Mouse (Mus musculus) limb, embryonic 11.5 days (tissue): ENCODE measurements around the gene Csrnp3. TPM values are rescaled to one million over a fixed set of nuclear protein-coding genes. Genes with fewer than 3 reads are reported as not detected.

Experiments used
- ATAC-seq: fragments of 200-750 bp; cut with Nextera tagmentation; 2 replicates; pipeline ENCODE4 v1.8.0; 2017; ENCODE audit warnings: low read depth; ENCODE audit not compliant: insufficient number of reproducible peaks, low FRiP score, low TSS enrichment
- DNase-seq: peaks from one replicate; pipeline ENCODE4 v3.0.0-alpha.2; 2015; ENCODE audit warnings: low spot score
- H3K27ac ChIP-seq: fragments of 300-500 bp; sonication (generic); replicated peaks from 2 replicates; pipeline ENCODE4 v1.5.1; 2014; ENCODE audit warnings: low read depth, mild to moderate bottlenecking, low read length
- H3K27me3 ChIP-seq: fragments of 300-500 bp; sonication (generic); 2 replicates; pipeline ENCODE4 v1.6.1; 2014; ENCODE audit warnings: mild to moderate bottlenecking, low read length, mixed read lengths; ENCODE audit not compliant: control insufficient read depth, insufficient read depth
- H3K36me3 ChIP-seq: fragments of 300-500 bp; sonication (generic); 2 replicates; pipeline ENCODE4 v1.6.1; 2014; ENCODE audit warnings: mild to moderate bottlenecking, low read length, moderate library complexity, mixed read lengths; ENCODE audit not compliant: control insufficient read depth, insufficient read depth
- H3K4me1 ChIP-seq: fragments of 300-500 bp; sonication (generic); 2 replicates; pipeline ENCODE4 v1.6.1; 2014; ENCODE audit warnings: low read length, mixed read lengths; ENCODE audit not compliant: control insufficient read depth, insufficient read depth
- H3K4me2 ChIP-seq: fragments of 300-500 bp; sonication (generic); 2 replicates; pipeline ENCODE4 v1.6.1; 2014; ENCODE audit warnings: low read depth, mild to moderate bottlenecking, moderate library complexity; ENCODE audit not compliant: severe bottlenecking
- H3K4me3 ChIP-seq: fragments of 300-500 bp; sonication (generic); 2 replicates; pipeline ENCODE4 v1.5.1; 2014; ENCODE audit warnings: low read depth, low read length
- H3K9ac ChIP-seq: fragments of 300-500 bp; sonication (generic); 2 replicates; pipeline ENCODE4 v1.6.1; 2014; ENCODE audit warnings: mild to moderate bottlenecking, low read length
- H3K9me3 ChIP-seq: fragments of 300-500 bp; sonication (generic); 2 replicates; pipeline ENCODE4 v1.6.1; 2016; ENCODE audit warnings: low read length; ENCODE audit not compliant: control insufficient read depth
- WGBS: fragments of 180-500 bp; shearing (Covaris S2); extraction: QIAGEN DNeasy Blood & Tissue Kit; methylation state at CpG from one replicate; pipeline ENCODE4 v1.1.7; 2014; 5-methylcytosine and 5-hydroxymethylcytosine counted together
- polyA plus RNA-seq: library from polyadenylated mRNA; unstranded; fragments of >200 nt; fragmentation: Nextera tagmentation; extraction: Ambion mirVana; gene quantifications from 2 replicates; pipeline ENCODE4 v1.2.1, GENCODE M21; 2014

Gene Csrnp3
- polyA plus RNA-seq, 1 experiment from 2014 or later: 10.8 TPM

GRCm38 (mm10) chr2:66044405-66045089, 199.0 kb downstream of the Csrnp3 start:
- Histone ChIP-seq H3K4me3 (no peak overlapping the region), H3K9me3 (no peaks in the 10 kb centered on the region), H3K4me2 (no peak overlapping the region), H3K27me3 (no peaks in the 10 kb centered on the region), H3K27ac (no peak overlapping the region), H3K36me3 (no peaks in the 10 kb centered on the region), H3K4me1 (no peaks in the 10 kb centered on the region), H3K9ac (no peak overlapping the region)
- ATAC-seq: no peak
- 93% methylated on average over 12 of the region's 12 CpGs for WGBS
- no peak for DNase-seq

DNA sequence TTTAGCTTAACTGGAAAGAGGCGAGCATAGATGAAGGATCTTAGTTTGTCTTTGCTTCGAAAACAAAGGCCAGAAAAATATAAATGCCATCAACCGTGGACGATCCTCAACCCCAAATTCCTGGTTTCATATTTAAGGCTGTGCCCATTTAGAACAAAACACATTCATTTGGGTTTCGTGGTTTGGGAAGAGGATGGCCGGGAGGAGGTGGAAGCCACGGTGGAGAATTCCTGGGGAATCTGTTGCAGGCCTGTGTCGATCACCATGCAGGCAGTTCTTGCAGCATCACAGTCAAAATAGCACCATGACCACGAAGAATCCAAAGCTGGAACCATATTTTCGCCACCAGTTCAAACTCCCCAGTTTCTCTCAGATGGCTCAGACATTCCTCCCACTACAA, 217.7 kb downstream of the Csrnp3 start:
- WGBS: 89% methylated on average over 10 of the region's 10 CpGs
- Histone ChIP-seq H3K4me2 (no peak overlapping the region), H3K27ac (no peak overlapping the region), H3K36me3 (no peaks in the 10 kb centered on the region), H3K9ac (no peak overlapping the region), H3K4me1 (no peaks in the 10 kb centered on the region), H3K4me3 (no peak overlapping the region), H3K9me3 (no peaks in the 10 kb centered on the region), H3K27me3 (no peaks in the 10 kb centered on the region)
- DNase-seq (no peak), ATAC-seq (no peak)

DNA sequence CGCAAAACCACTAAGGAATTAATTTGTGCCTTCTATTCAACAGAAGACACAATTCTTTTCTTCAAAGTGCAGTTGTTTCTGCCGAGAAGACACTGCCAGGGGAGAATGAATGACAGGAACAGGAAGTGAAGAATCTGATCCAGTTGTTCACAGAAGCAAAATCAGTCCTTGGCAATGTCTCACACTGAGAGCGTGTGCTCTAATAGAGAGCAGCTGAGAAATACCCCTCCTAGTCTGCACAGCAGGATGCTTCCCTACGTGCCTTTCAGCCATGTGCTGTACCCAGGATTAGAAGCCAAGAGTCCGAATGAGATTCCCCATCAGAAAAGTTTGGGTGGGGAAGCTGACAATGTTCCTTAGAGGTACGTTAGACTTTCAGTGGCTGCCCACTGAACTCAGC, 223.9 kb downstream of the Csrnp3 start:
- H3K27me3 ChIP-seq: no peaks in the 10 kb centered on the region
- DNase-seq (no peak), ATAC-seq (no peak)
- no peaks in the 10 kb centered on the region for H3K36me3 ChIP-seq
- no peaks in the 10 kb centered on the region for H3K4me1 ChIP-seq
- H3K9ac ChIP-seq: no peak overlapping the region
- no peaks in the 10 kb centered on the region for H3K9me3 ChIP-seq
- H3K4me3 ChIP-seq: no peak overlapping the region
- H3K27ac ChIP-seq: no peak overlapping the region
- 41% methylated on average over 6 of the region's 6 CpGs for WGBS
- H3K4me2 ChIP-seq: no peak overlapping the region

- Histone ChIP-seq H3K9ac (no peak overlapping the region), H3K4me3 (no peak overlapping the region), H3K9me3 (no peaks in the 10 kb centered on the region), H3K36me3 (no peaks in the 10 kb centered on the region), H3K27ac (no peak overlapping the region), H3K4me1 (no peaks in the 10 kb centered on the region), H3K4me2 (no peak overlapping the region), H3K27me3 (no peaks in the 10 kb centered on the region)
- 94% methylated on average over 2 of the region's 2 CpGs for WGBS
- ATAC-seq: no peak
- no peak for DNase-seq
Observed at GRCm38 (mm10) chr2:66080731-66081130, 235.2 kb downstream of the Csrnp3 start.

Other genes starting within 250 kb of the Csrnp3 start
- 2.9 and 3.3 TPM in 2 replicates for gene Scn2a, start 225.0 kb upstream of the Csrnp3 start, polyA plus RNA-seq